Mouse (Mus musculus): ENCODE measurements around the gene Plin5.

The Plin5 gene

GRCm38 (mm10) chr17:56133457-56134363 lies 16.3 kb upstream of the Plin5 start:
- DNase-seq (ENCODE audit: low spot score): no peak

- no peak for DNase-seq (ENCODE audit: low spot score)
These were observed 15.3 kb upstream of the Plin5 start for GRCm38 (mm10) chr17:56132661-56133060.

GRCm38 (mm10) chr17:56131814-56132213 lies 14.4 kb upstream of the Plin5 start:
- DNase-seq (ENCODE audit: low spot score): no peak

GRCm38 (mm10) chr17:56131136-56131535 lies 13.7 kb upstream of the Plin5 start:
- DNase-seq (ENCODE audit: low spot score): no peak

GRCm38 (mm10) chr17:56128246-56128645 lies 10.8 kb upstream of the Plin5 start:
- no peak for DNase-seq (ENCODE audit: low spot score)

GRCm38 (mm10) chr17:56126175-56126574 lies 8.8 kb upstream of the Plin5 start:
- no peak for DNase-seq (ENCODE audit: low spot score)

GRCm38 (mm10) chr17:56125276-56125630 lies 7.9 kb upstream of the Plin5 start:
- no peak for DNase-seq (ENCODE audit: low spot score)

GRCm38 (mm10) chr17:56124377-56125275 lies 7.2 kb upstream of the Plin5 start:
- no peak for DNase-seq (ENCODE audit: low spot score)

- DNase-seq (ENCODE audit: low spot score): no peak
These were observed 6.4 kb upstream of the Plin5 start for GRCm38 (mm10) chr17:56123681-56124340.

GRCm38 (mm10) chr17:56123161-56123560 lies 5.8 kb upstream of the Plin5 start:
- no peak for DNase-seq (ENCODE audit: low spot score)

- DNase-seq (ENCODE audit: low spot score): no peak
These were observed 4.4 kb upstream of the Plin5 start, which contains the start of gene Lrg1 for GRCm38 (mm10) chr17:56121826-56122225. Gene Lrg1, minus strand, starts transcription at chr17:56122001.

- DNase-seq (ENCODE audit: low spot score): no peak
These were observed 2.8 kb upstream of the Plin5 start for GRCm38 (mm10) chr17:56119981-56120880.

- no peak for DNase-seq (ENCODE audit: low spot score)
These were observed 2.0 kb upstream of the Plin5 start for GRCm38 (mm10) chr17:56119431-56119830.

GRCm38 (mm10) chr17:56116193-56116592 lies 1.2 kb downstream of the Plin5 start:
- no peak for DNase-seq (ENCODE audit: low spot score)

- no peak for DNase-seq (ENCODE audit: low spot score)
These were observed 4.7 kb downstream of the Plin5 start for GRCm38 (mm10) chr17:56112743-56113142.

- no peak for DNase-seq (ENCODE audit: low spot score)
These were observed 5.5 kb downstream of the Plin5 start for GRCm38 (mm10) chr17:56111864-56112263.

- no peak for DNase-seq (ENCODE audit: low spot score)
These were observed 6.4 kb downstream of the Plin5 start for GRCm38 (mm10) chr17:56111021-56111420.

- DNase-seq (ENCODE audit: low spot score): no peak
These were observed 6.8 kb downstream of the Plin5 start for GRCm38 (mm10) chr17:56110571-56110970.

GRCm38 (mm10) chr17:56109219-56110051 lies 8.0 kb downstream of the Plin5 start, which contains the start of gene Plin4:
Gene Plin4, minus strand, starts transcription at chr17:56109803.
- no peak for DNase-seq (ENCODE audit: low spot score)

- no peak for DNase-seq (ENCODE audit: low spot score)
These were observed 8.9 kb downstream of the Plin5 start for GRCm38 (mm10) chr17:56108334-56109044.
